Mouse (Mus musculus) frontal cortex, postnatal 14 days (tissue): Measurements from ENCODE around the gene Cyp2b9.
"Not testable (repeated sequence)": the region's sequence is repeated elsewhere in the genome, so short reads cannot be mapped to it uniquely, and the experiment has no call there.

Experiments used
- DNase-seq, 2 experiments: peaks; one replicate each; pipeline ENCODE4 v3.0.0; 2022; ENCODE audit warnings: low spot score in 2 of 2

Cyp2b9 gene

DNA sequence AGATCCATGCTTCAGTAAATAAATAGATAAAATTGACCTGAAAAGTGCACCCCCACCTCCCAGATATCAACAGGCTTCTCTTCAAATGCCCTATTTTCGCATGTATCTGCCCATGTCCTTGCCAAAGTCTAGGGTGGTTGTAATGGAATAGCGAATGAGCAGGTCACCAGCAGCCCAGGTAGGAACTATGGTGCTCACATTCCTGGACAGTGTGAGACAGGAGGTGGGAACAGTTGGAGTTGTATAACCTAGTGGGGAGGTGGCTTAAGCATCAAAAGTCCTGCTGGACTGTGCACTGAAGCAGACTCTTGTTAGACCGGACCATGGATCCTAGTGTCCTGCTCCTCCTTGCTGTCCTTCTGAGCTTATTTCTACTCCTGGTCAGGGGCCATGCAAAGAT, at the start of gene Cyp2b9:
TSS of gene Cyp2b9 (plus strand) at position 301 of the 400 bp plus-strand sequence.
- not testable (repeated sequence) for DNase-seq

DNA sequence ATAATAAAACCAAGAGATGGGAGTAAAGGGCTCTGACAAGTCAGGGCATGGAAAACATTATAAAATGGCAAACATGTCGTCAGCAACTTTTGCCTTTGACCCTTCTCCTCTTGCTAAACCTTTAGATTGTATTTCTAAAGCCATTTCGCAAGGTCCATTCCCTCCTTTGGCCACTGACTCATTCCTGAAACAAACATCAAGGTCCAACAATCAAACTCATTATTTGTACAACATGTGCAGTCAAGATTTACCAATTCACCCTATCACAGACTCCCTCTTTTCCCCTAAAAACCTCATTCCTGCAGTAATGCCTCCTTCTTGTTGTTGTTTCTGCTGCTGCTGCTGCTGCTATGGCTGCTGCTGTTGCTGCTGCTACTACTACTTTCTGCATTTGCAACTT, 33.6 kb upstream of the Cyp2b9 start:
- DNase-seq: not testable (repeated sequence)

DNA sequence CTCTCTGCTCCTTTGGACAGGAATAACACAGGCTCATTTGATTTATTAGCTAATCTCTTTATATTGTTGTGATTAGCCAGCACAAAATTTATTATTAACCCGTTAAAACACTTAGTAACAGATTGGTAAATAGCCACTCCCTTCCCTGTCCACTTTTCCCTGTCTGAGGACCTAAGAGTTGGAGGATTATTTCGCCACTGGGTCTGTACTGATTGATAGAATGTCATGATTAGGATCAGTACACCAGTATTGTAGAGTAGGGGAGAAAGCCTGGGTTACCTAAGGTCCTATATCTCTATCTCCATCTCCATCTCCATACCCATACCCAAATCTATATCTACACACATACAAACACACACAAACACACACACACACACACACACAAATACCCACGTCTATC, 29.6 kb upstream of the Cyp2b9 start:
- not testable (repeated sequence) for DNase-seq

DNA sequence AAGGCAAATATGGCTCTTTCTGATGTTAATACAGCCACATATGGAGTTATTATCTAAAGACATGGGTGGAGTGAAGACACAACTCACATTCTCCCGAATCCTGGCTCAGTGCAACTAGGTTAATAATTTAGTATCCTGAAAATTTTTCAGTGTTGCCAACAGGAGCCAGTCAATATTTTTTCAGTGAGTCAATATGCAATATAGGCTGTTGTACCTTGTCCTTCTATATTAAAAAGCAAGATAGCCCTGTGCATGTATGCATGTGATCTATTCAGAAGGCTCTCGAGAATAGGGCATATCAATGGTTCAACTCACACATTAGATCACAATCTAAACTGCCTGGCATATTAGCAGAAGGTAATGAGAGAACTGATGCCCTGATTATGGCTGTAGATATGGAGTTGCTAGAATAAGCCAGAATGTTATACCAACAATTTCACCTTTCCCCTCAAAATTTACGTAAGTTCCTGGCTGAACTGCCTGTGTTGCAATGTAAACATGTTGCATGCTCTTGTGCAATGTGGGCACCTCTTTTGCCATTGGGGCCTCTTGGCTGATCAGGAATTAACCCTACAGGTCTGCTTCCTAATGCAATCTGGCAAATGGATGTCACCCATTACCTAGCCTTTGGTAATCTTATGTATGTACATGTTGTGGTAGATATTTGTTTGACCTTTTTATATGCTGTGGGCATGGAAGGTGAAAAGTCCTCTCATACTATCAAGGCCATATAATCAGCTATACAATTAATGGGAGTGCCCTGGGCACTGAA, 4.3 kb upstream of the Cyp2b9 start:
- not testable (repeated sequence) for DNase-seq

DNA sequence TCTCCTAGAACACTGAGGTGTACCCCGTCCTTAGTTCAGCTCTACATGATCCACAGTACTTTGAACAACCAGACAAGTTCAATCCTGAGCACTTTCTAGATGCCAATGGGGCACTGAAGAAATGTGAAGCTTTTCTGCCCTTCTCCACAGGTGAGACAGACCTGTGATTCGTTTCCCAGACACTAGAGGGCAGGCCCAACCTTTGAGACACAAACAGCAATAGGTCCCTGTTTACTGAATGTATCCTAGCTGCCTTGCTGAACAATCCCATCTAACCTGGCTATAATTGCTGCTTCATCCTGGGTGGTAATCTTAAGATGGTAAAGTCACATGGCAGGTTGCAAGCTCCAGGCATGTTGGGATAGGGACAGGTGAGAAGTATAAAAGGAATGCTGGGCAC, 27.9 kb downstream of the Cyp2b9 start:
- no peak for DNase-seq

GRCm38 (mm10) chr7:26260034-26260433, 86.8 kb downstream of the Cyp2b9 start, which contains the start of gene Vmn1r184:
Vmn1r184 (plus strand) TSS chr7:26260334.
- not testable (repeated sequence) for DNase-seq
